Mouse (Mus musculus): ENCODE data around the gene Zfp667. TPM values are rescaled to one million over a fixed set of nuclear protein-coding genes. Genes with fewer than 3 reads are reported as not detected.

The Zfp667 gene
- total RNA-seq (2012; rRNA removed) (0.50 and 0.51 TPM in 2 replicates), total RNA-seq (2014; rRNA removed) (0.46 and 0.58 TPM in 2 replicates), polyA plus RNA-seq (2012; ENCODE audit: insufficient read length, low read depth) (0.56 and 0.87 TPM in 2 replicates)

DNA sequence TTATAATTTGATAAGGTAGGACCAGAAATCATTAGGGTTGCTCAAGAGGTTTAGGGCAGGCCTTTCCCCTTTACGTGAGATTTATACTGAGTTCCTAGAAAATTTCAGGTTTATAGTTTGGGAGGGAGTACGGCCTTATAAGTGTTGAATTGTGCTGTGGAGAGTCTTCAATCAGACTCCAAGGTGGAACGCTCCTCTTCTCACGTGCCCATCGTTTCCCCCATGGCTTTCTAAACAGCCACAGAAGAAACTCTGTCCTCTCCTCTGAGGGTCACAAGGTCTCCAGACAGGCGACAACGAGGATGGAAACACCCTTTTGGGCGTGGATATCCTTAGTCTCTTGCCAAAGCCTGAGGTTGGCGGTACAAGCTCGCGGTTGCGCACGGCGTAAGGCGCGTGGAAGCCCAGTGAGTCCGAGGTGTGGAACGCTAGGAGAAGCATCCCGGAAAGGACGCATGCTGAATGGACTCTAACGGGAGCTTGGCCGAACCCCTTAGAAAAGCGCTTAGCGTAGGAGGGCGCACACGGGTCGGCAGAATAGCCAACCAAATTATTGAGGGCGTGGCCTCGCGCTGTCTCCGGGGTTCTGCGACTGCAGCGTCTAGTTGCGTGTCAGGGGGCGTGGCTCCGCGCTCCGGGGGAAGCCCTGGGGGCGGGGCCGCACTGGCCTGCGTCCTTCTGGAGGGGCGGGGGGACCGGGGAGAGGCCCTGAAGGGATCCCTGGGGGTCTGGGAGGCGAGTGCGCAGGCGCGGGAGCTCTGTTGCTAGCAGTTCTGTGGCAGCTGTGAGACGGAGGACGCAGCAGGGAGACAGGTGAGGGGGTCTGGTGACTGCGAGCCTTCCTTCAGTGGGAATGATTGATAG, at the start of gene Zfp667:
Zfp667 (plus strand) TSS at position 738 of the 864 bp plus-strand sequence.
- dilution Hi-C loops (cut with MboI; ENCODE audit: extremely low pct_ligation_motif_present, extremely low pct_unique_long_range_greater_than_20kb, low sequenced_read_pairs) (no loop called here), in situ Hi-C loops (cut with MboI; ENCODE audit: low pct_ligation_motif_present, low pct_unique_long_range_greater_than_20kb, low sequenced_read_pairs) (loop anchor here (25.0 kb wide), 1 partner anchor 101 kb away; the partner anchor contains the start of genes Smim17 and Zfp28)
- peak within 1 kb of the TSS; percentile 57 to 74 (median 60) for H3K4me3 ChIP-seq (replicated peaks in 1 of 3; ENCODE audit: low read depth in 2 of 3, low read length in 2 of 3, poor library complexity in 1 of 3)
- H3K27ac ChIP-seq (ENCODE audit: insufficient read depth, low read depth): 0 out of 2 replicates have a peak within 1 kb of the TSS, but pooled peaks have one; percentile 19
- H3K9ac ChIP-seq (ENCODE audit: insufficient read depth, low read depth): peak within 1 kb of the TSS; percentile 28; the same call in 1 of the 2 replicates
- H3K4me1 ChIP-seq (ENCODE audit: control insufficient read depth in 1 of 2, insufficient read depth in 2 of 2): peaks cover 11 to 33% of the 10 kb centered on the region in 2 experiments; a peak in 3 of 4 replicates
- DNase-seq (ENCODE audit: extremely low read depth): peak; percentile 96
- no peaks in the 10 kb centered on the region for H3K9me3 ChIP-seq (replicated peaks; ENCODE audit: low read length)
- H3K4me2 ChIP-seq (ENCODE audit: insufficient read depth, low read depth, poor library complexity, severe bottlenecking): peak within 1 kb of the TSS; percentile 53
- H3K36me3 ChIP-seq (replicated peaks in 1 of 2; ENCODE audit: control insufficient read depth in 1 of 2, insufficient read depth in 1 of 2, low read length in 1 of 2): peaks cover 0 to 3% of the 10 kb centered on the region in 2 experiments
- no peaks in the 10 kb centered on the region for H3K27me3 ChIP-seq (replicated peaks)
- H3K79me2 ChIP-seq (replicated peaks; ENCODE audit: control insufficient read depth, extremely low read depth, insufficient read depth, poor library complexity, severe bottlenecking): no peaks in the 10 kb centered on the region; the same call in 1 of the 2 replicates
- peak; percentile 86 for TF ChIP-seq NRF1 (IDR thresholded peaks at IDR 0.05; ENCODE audit: low read depth, low read length)
- peak; percentile 12; the same call in 1 of the 2 replicates for TF ChIP-seq IRF4 (IDR thresholded peaks at IDR 0.05; ENCODE audit: low read depth, low read length)
- TF ChIP-seq USF1 (IDR thresholded peaks at IDR 0.05; ENCODE audit: low read depth, low read length): no peak
- peak; percentile 70 for TF ChIP-seq BHLHE40 (IDR thresholded peaks at IDR 0.05; ENCODE audit: low read depth, low read length)
- no peak for TF ChIP-seq ZC3H11A (IDR thresholded peaks at IDR 0.05; ENCODE audit: low read depth, low read length)
- 0 out of 2 replicates have a peak, but pooled peaks have one; percentile 16 for TF ChIP-seq MAX (IDR thresholded peaks at IDR 0.05; ENCODE audit: low read length)
- TF ChIP-seq MEF2A (IDR thresholded peaks at IDR 0.05; ENCODE audit: borderline replicate concordance, low read depth, low read length): no peak
- TF ChIP-seq CHD1 (IDR thresholded peaks at IDR 0.05; ENCODE audit: low read depth, low read length): no peak
- no peak for TF ChIP-seq SMC3 (IDR thresholded peaks at IDR 0.05; ENCODE audit: low read depth, low read length)
- TF ChIP-seq USF2 (conservative IDR thresholded peaks at IDR 0.05; ENCODE audit: low read depth, low read length): no peak
- 0 out of 2 replicates have a peak, but pooled peaks have one; percentile 30 for TF ChIP-seq TCF12 (IDR thresholded peaks at IDR 0.05; ENCODE audit: low read depth, low read length)
- TF ChIP-seq ETS1 (conservative IDR thresholded peaks at IDR 0.05; ENCODE audit: low read depth, low read length): peak; percentile 55
- 0 out of 4 replicates have a peak, but pooled peaks of 1 of the 2 experiments have one; percentile 3 for TF ChIP-seq CTCF (conservative IDR thresholded peaks at IDR 0.05 in 1 of 2, IDR thresholded peaks at IDR 0.05 in 1 of 2; ENCODE audit: low read depth in 2 of 2, low read length in 2 of 2)
- TF ChIP-seq MYC (IDR thresholded peaks at IDR 0.05; ENCODE audit: low read depth, low read length): no peak
- TF ChIP-seq SIN3A (IDR thresholded peaks at IDR 0.05; ENCODE audit: low read length): peak; percentile 6; the same call in 1 of the 2 replicates
- TF ChIP-seq POLR2AphosphoS2 (IDR thresholded peaks at IDR 0.05; ENCODE audit: low read depth, low read length): no peak
- no peak for TF ChIP-seq ZKSCAN1 (IDR thresholded peaks at IDR 0.05; ENCODE audit: borderline replicate concordance, low read depth, low read length)
- TF ChIP-seq NELFE (IDR thresholded peaks at IDR 0.05; ENCODE audit: low read depth, low read length): peak; percentile 54; the same call in 1 of the 2 replicates
- TF ChIP-seq RCOR1 (conservative IDR thresholded peaks at IDR 0.05; ENCODE audit: low read depth, low read length): no peak
- TF ChIP-seq KAT2A (IDR thresholded peaks at IDR 0.05; ENCODE audit: insufficient replicate concordance, low read length): no peak
- no peak for TF ChIP-seq JUND (conservative IDR thresholded peaks at IDR 0.05; ENCODE audit: low read depth, low read length)
- TF ChIP-seq RAD21 (IDR thresholded peaks at IDR 0.05; ENCODE audit: low read depth, low read length): no peak
- peak; percentile 79 for TF ChIP-seq MAZ (IDR thresholded peaks at IDR 0.05; ENCODE audit: low read depth, low read length)
- no peak for TF ChIP-seq JUN (IDR thresholded peaks at IDR 0.05; ENCODE audit: insufficient read depth, low read depth, low read length)
- TF ChIP-seq E2F4 (IDR thresholded peaks at IDR 0.05; ENCODE audit: insufficient replicate concordance, low read depth, low read length): no peak
- TF ChIP-seq MXI1 (IDR thresholded peaks at IDR 0.05; ENCODE audit: low read depth, low read length): 0 out of 2 replicates have a peak, but pooled peaks have one; percentile 49
- TF ChIP-seq HCFC1 (IDR thresholded peaks at IDR 0.05; ENCODE audit: low read depth, low read length): peak; percentile 26
- TF ChIP-seq ZNF384 (IDR thresholded peaks at IDR 0.05; ENCODE audit: low read depth, low read length): no peak
- TF ChIP-seq ELF1 (IDR thresholded peaks at IDR 0.05; ENCODE audit: low read depth, low read length): 0 out of 2 replicates have a peak, but pooled peaks have one; percentile 21
- peak; percentile 59; the same call in 1 of the 2 replicates for TF ChIP-seq CHD2 (IDR thresholded peaks at IDR 0.05; ENCODE audit: low read length)
- peak; percentile 62 for TF ChIP-seq POLR2A (IDR thresholded peaks at IDR 0.05; ENCODE audit: low read depth, low read length)
- no peak for TF ChIP-seq GABPA (IDR thresholded peaks at IDR 0.05; ENCODE audit: insufficient replicate concordance, low read depth, low read length)
- no peak; the same call in 1 of the 2 replicates for TF ChIP-seq ZMIZ1 (IDR thresholded peaks at IDR 0.05; ENCODE audit: low read depth, low read length)
- no peak for TF ChIP-seq UBTF (IDR thresholded peaks at IDR 0.05; ENCODE audit: low read depth, low read length)
- TF ChIP-seq TBP (conservative IDR thresholded peaks at IDR 0.05; ENCODE audit: low read depth, low read length): no peak
- no peak for TF ChIP-seq EP300 (IDR thresholded peaks at IDR 0.05; ENCODE audit: low read length)
- no peak for TF ChIP-seq PAX5 (IDR thresholded peaks at IDR 0.05; ENCODE audit: low read length)
